Mouse (Mus musculus) frontal cortex, postnatal 25 days (tissue): ENCODE measurements around the gene Gm36028.
A peak's percentile ranks its signal among the peaks of the same experiment; 100 is the strongest.

Source experiments
- DNase-seq, 2 experiments: peaks; one replicate each; pipeline ENCODE4 v3.0.0; 2022; ENCODE audit warnings: low spot score in 2 of 2

Gene Gm36028

GRCm38 (mm10) chr16:37861029-37861428 is at the start of gene Gm36028:
Gm36028 (minus strand) TSS chr16:37861146.
- no peak for DNase-seq

GRCm38 (mm10) chr16:37906456-37906855 is 45.5 kb upstream of the Gm36028 start:
- no peak for DNase-seq

- no peak for DNase-seq
Observed at GRCm38 (mm10) chr16:37901318-37901717, 40.4 kb upstream of the Gm36028 start.

GRCm38 (mm10) chr16:37899357-37899756 is 38.4 kb upstream of the Gm36028 start:
- DNase-seq, result no peak

GRCm38 (mm10) chr16:37898790-37899189 is 37.8 kb upstream of the Gm36028 start:
- no peak for DNase-seq

- no peak for DNase-seq
Observed at GRCm38 (mm10) chr16:37893942-37894341, 33.0 kb upstream of the Gm36028 start.

GRCm38 (mm10) chr16:37893381-37893780 is 32.4 kb upstream of the Gm36028 start:
- DNase-seq, result no peak

GRCm38 (mm10) chr16:37892667-37893066 is 31.7 kb upstream of the Gm36028 start:
- no peak for DNase-seq

GRCm38 (mm10) chr16:37888986-37889385 is 28.0 kb upstream of the Gm36028 start:
- DNase-seq, result no peak

GRCm38 (mm10) chr16:37881168-37881567 is 20.2 kb upstream of the Gm36028 start:
- no peak for DNase-seq

GRCm38 (mm10) chr16:37879750-37880419 is 18.9 kb upstream of the Gm36028 start:
- no peak for DNase-seq

- no peak for DNase-seq
Observed at GRCm38 (mm10) chr16:37878951-37879505, 18.1 kb upstream of the Gm36028 start.

GRCm38 (mm10) chr16:37877406-37877805 is 16.5 kb upstream of the Gm36028 start:
- no peak for DNase-seq

GRCm38 (mm10) chr16:37874501-37875235 is 13.7 kb upstream of the Gm36028 start:
- DNase-seq, result no peak

- peak in 1 of 2 experiments; percentile 26 for DNase-seq
Observed at GRCm38 (mm10) chr16:37871112-37871715, 10.3 kb upstream of the Gm36028 start.

- no peak for DNase-seq
Observed at GRCm38 (mm10) chr16:37869470-37870231, 8.7 kb upstream of the Gm36028 start.

- DNase-seq, result peak in 1 of 2 experiments; percentile 58
Observed at GRCm38 (mm10) chr16:37868506-37869469, 7.8 kb upstream of the Gm36028 start.

- peak; percentile 70 to 75 for DNase-seq
Observed at GRCm38 (mm10) chr16:37867791-37868505, 7.0 kb upstream of the Gm36028 start, which contains the start of gene Lrrc58. Lrrc58 (plus strand) TSS chr16:37868389.

GRCm38 (mm10) chr16:37865841-37866240 is 4.9 kb upstream of the Gm36028 start:
- no peak for DNase-seq

GRCm38 (mm10) chr16:37863876-37864275 is 2.9 kb upstream of the Gm36028 start:
- no peak for DNase-seq
